Mouse (Mus musculus): ENCODE results near the gene Slc25a45. TPM values are rescaled to one million over a fixed set of nuclear protein-coding genes. Genes with fewer than 3 reads are reported as not detected.

Gene Slc25a45
- total RNA-seq, 2 experiments from 2014 or later: 2.5 to 2.7 TPM

DNA sequence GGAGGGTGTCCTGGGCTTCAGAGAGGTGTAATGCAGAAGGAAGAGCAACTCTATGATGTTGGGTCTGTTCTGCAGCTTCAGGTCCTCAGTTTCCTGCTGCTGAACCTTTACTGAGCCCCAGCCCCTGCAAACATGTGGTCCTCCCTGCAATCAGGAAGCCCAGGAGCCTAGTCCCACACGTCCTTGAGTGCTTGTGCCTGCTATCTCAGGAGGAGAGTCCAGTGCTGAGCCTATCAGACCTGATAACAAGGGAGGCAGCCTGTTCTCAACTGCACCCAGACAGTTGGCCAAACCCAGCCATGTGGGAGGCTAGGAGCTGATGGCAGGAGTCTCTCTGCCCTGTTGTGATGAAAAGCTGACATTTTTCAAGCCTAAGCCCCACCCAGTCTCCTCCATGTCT, 6.3 kb downstream of the Slc25a45 start:
- DNase-seq (ENCODE audit: extremely low spot score in 1 of 2, low spot score in 2 of 2): no peak
- H3K27ac ChIP-seq: no peak overlapping the region
- no peak for TF ChIP-seq CTCF (IDR thresholded peaks at IDR 0.05)
- intact Hi-C loops (cut with DNase I): no loop called here
- no peak overlapping the region for H3K4me3 ChIP-seq

DNA sequence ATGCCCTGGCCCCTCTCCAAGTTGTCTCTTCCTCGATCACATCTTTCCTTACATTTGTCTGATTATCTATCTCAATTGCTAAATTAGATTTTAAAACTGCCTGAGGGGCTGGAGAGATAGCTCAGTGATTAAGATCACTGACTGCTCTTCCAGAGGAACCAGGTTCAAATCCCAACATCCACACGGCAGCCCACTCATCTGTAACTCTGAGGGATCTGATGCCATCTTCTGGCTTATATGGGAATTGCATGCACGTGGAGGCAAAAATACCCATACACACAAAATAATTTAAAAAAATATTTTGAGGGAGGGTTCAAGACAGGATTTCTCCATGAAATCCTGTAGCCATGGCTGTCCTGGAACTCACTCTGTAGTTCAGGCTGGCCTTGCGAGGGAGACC, 8.2 kb downstream of the Slc25a45 start:
- TF ChIP-seq CTCF (IDR thresholded peaks at IDR 0.05): peak; percentile 57
- Histone ChIP-seq H3K4me3 (no peak overlapping the region), H3K27ac (no peak overlapping the region)
- DNase-seq (ENCODE audit: extremely low spot score in 1 of 2, low spot score in 2 of 2): no peak
- intact Hi-C loops (cut with DNase I): no loop called here

DNA sequence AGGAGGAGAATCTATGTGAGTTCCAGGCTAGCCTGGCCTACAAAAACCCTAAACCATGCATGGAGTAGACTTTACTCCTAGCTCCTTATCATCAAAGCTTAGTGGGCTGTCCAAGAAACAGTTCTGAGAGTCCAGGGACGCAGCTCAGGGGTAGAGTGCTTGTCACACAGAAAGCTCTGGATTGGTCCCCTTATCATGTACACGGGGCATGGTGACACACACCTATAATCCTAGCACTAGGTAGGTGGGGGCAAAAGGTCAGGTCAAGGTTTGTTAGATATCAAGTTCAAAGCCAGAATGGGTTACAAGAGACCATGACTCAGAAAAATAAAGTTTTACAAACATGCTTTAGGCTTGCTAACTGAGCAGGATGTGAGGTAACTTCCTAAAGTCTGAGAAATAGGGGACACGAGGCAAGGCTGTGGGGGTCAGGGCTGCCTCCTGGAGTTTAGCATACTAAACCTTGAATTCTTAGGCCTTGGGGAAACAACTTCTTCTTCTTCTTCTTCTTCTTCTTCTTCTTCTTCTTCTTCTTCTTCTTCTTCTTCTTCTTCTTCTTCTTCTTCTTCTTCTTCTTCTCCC, 9.7 kb downstream of the Slc25a45 start:
- no peak for DNase-seq (ENCODE audit: extremely low spot score in 1 of 2, low spot score in 2 of 2)
- Histone ChIP-seq H3K27ac (no peak overlapping the region), H3K4me3 (no peak overlapping the region)
- TF ChIP-seq CTCF (IDR thresholded peaks at IDR 0.05): no peak
- intact Hi-C loops (cut with DNase I): no loop called here

DNA sequence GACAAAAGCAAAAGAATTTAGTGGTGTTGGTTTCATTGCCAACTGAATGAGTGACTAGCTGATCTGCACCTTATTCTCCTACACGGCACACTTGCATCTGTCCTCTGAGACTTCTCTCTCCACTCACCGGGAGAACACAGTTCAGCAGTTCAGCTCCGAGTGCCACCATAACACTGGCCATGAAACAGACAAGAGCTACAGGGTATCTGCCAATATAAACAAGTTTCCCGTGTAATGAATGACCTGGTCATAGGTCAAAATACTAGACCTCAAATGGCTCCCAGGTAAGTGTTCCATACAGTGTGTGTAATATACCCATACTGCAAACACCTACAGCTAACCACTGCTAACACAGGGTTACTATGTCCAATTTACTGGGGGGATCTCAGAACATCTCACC, 11.6 kb downstream of the Slc25a45 start:
- Histone ChIP-seq H3K27ac (no peak overlapping the region), H3K4me3 (no peak overlapping the region)
- no peak for DNase-seq (ENCODE audit: extremely low spot score in 1 of 2, low spot score in 2 of 2)
- intact Hi-C loops (cut with DNase I): no loop called here
- no peak for TF ChIP-seq CTCF (IDR thresholded peaks at IDR 0.05)

DNA sequence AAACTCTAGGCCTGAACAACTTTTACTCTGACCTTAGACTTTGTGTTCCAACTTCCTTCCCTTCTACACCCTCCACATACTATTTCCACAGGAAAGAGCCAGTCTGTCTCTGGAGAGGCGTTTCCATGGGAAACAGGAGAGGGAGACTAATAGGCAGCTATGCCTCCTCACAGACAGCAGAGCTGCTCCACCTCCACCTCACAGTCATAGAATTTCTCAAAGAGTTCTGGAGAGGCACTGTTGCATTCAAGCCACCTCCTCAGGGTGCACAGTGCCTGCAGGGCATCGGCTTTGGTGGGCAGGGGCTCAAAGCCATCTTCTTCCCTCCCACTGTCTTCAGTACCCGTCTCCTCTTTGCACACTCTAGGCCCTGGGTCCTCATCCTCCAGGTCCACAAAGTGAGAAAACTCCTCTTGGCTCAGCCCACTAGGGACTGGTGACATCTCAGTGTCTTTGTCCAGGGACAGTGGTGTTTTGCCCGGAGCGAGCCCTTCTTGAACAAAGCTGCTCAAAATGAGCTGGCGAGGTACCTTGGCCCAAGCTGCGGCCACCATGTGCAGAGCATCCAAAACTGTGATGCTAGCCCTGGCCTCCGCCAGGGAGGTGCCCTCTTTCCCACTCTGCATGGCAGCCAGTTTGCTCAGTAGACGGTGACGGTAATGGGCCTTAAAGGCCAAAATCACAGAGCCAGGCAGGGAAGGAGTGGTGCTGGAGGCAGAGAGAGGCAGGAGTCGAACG, 14.1 kb downstream of the Slc25a45 start:
- intact Hi-C loops (cut with DNase I): no loop called here
- H3K27ac ChIP-seq: no peak overlapping the region
- no peak for TF ChIP-seq CTCF (IDR thresholded peaks at IDR 0.05)
- DNase-seq (ENCODE audit: extremely low spot score in 1 of 2, low spot score in 2 of 2): no peak
- H3K4me3 ChIP-seq: no peak overlapping the region

DNA sequence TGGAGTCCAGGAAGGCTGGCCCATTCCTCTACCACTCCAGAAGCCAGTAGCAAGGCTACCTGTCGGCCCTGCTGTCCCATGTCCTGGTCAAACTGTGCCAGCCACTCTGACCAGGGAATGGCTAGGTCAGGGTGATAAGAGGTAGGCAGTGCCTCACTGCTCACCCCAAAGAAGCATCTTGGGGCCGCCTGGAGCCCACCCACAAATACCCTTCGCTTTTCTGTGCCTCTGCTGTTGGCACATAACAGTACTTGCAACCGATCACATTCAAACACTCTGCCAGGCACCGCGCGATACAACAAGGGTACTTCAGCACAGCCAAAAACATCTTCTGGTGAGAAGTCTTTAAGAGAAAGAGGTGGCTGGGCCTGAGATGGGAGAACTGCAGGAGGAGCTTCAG, 14.7 kb downstream of the Slc25a45 start:
- intact Hi-C loops (cut with DNase I): no loop called here
- H3K27ac ChIP-seq: no peak overlapping the region
- TF ChIP-seq CTCF (IDR thresholded peaks at IDR 0.05): no peak
- no peak overlapping the region for H3K4me3 ChIP-seq
- no peak for DNase-seq (ENCODE audit: extremely low spot score in 1 of 2, low spot score in 2 of 2)

DNA sequence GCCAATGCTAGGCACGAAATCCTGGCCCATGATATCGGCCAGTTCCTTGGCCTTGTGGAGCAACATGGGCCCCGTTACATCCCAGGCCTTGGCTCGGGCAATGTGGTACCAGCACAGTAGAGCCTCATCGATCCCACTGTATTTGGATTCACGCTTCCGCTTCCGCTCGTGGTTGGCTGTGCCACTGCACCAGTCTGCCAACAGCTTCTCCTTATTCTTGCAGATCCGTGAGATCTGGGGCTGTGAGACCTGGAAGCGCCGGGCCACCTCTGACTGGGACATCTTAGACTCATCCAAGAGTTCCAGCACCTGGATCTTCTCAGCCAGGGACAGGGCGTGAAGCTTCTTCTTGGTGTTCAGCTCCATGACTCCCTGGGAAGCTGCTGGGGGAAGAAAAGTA, 15.1 kb downstream of the Slc25a45 start:
- intact Hi-C loops (cut with DNase I): no loop called here
- Histone ChIP-seq H3K27ac (no peak overlapping the region), H3K4me3 (no peak overlapping the region; the same call in 1 of the 2 replicates)
- no peak for DNase-seq (ENCODE audit: extremely low spot score in 1 of 2, low spot score in 2 of 2)
- no peak for TF ChIP-seq CTCF (IDR thresholded peaks at IDR 0.05)

DNA sequence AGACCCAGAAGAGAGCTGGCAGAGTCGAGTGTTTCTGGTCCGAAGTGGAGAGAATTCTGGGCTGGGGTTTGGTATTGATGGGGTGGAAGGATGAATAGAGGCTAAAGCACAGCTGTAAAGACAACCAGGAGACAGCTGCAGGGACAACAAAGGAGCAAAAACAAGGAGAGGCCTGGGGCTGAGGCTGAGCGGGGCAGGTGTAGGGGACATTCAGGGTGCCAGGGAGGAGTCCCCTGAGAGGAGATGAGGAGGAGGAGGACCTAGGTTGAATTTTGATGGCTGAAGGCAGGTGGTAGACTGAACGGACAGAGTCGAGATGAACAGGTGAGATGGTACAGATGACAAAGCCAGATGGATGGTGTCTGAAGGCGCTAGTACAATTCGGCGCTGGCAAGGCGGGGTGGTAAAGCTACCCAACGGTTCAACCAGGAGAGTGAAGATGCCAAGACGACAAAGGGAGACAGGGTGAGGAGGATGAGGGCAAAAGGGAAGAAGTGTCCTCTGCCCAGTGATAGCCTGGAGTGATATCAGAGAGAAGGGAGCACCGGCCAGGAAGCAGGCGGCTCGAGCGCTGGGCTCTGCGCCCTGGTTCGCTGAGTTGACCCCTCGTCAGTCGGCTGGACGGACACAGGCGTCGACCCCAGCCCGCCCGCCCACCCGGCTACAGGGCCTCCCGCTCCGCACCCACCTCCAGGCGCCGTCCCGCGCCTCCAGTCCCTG, 15.8 kb downstream of the Slc25a45 start:
- H3K27ac ChIP-seq: peak overlapping the region; percentile 84
- intact Hi-C loops (cut with DNase I): no loop called here
- H3K4me3 ChIP-seq: peak overlapping the region; percentile 79
- DNase-seq (ENCODE audit: extremely low spot score in 1 of 2, low spot score in 2 of 2): no peak
- TF ChIP-seq CTCF (IDR thresholded peaks at IDR 0.05): no peak

DNA sequence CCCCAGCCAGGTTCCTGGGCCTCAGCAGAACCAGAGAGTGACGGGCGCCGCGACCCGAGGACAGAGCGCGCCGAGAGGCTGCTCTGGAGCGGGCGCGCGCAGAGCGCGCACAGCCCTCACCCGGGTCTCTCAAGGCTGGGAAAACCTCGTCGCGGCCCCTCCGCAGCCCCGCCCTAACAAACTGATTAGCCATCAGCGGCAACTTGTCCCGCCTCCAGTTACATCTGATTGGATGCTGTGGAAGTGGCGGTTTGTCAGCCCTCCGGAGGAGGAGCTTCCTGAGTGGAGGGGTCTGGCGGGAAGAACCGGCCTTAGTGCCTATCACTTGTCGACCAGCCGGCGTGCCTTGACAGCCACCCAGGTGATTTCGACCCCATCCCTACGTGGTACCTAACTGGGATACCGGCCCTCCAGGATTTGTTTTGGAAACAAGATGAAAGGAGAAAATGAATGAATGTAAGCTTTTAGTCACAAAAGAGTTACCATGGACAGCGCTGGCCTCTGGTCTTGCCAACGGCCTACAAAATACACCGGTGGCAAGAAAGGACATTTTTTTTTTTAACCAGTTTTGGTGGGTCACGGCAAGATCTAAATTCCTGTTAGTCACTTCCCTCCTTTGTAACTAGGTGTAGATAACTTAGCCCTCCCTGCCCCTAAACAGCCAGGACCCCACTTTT, 16.5 kb downstream of the Slc25a45 start, which contains the start of gene Tigd3:
Gene Tigd3 (minus strand): TSS at position 148 of the 677 bp plus-strand sequence.
- Histone ChIP-seq H3K4me3 (peak within 1 kb of the TSS; percentile 79), H3K27ac (peak within 1 kb of the TSS; percentile 84)
- no peak for TF ChIP-seq CTCF (IDR thresholded peaks at IDR 0.05)
- peak; percentile 92 to 94 for DNase-seq (ENCODE audit: extremely low spot score in 1 of 2, low spot score in 2 of 2)
- intact Hi-C loops (cut with DNase I): no loop called here

DNA sequence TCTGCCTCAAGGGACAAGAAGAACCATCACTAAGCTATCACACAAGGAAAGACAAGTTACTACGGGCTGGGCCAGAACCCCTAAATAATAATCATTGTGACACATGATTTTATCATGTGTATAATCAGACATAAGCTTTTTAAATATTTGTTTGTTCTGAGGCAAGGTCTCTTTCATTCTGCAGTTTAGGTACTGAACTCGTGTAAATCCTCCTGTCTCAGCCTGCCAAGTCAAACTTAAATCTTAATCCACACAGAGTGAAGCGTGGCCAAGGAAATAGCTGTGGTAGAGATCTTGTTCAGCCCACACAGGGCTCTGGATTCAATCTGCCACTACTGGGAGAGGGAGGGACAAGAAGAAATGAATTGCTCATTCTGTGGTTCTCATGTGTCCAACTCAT, 29.7 kb downstream of the Slc25a45 start:
- H3K27ac ChIP-seq: no peak overlapping the region
- no peak for TF ChIP-seq CTCF (IDR thresholded peaks at IDR 0.05)
- no peak overlapping the region for H3K4me3 ChIP-seq
- intact Hi-C loops (cut with DNase I): no loop called here
- DNase-seq (ENCODE audit: extremely low spot score in 1 of 2, low spot score in 2 of 2): no peak

DNA sequence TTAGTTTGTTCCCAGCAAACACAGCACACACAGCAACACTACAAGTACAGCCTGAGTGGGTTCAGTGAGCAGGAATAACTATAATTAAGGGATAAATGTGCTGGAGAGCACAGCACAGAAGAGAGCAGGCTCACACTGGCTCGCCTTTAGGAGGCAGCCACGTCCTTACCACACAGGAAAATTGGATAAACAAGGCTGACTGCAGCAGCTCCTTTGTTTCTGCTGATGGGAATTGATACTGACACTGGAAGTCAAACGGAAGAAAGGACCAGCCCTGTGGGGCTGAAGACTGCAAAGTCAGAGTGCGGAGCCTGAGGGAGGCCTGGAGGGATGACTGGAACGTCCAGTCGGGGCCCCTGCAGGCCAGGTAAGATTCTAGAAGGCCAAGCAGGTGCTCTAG, 32.6 kb downstream of the Slc25a45 start:
- no peak for TF ChIP-seq CTCF (IDR thresholded peaks at IDR 0.05)
- no peak overlapping the region for H3K27ac ChIP-seq
- DNase-seq (ENCODE audit: extremely low spot score in 1 of 2, low spot score in 2 of 2): no peak
- no peak overlapping the region for H3K4me3 ChIP-seq
- intact Hi-C loops (cut with DNase I): no loop called here

Data from left cerebral cortex, adult 2 months (tissue).